ENCODE assay signal across 9 mouse cellular contexts in genomic region chr4:43506536-43507185, GRCm38 (mm10). TPM values are rescaled to one million over a fixed set of nuclear protein-coding genes. Genes with fewer than 3 reads are reported as not detected.
DNase-seq lines count a peak whose midpoint lies in the region; ATAC-seq lines count a peak whose summit lies in the region.
"Had no signal": no experiment of that assay in that cellular context is flagged by ENCODE, and none has a peak within 500 bp of the region (broad histone marks: within the 10 kb centered on the region; RNA-seq: fewer than 3 reads in every experiment).

Gene Car9 (plus strand): TSS chr4:43506966.

- peaks cover 26% of the 10 kb centered on the region for H3K4me1 ChIP-seq in heart, embryonic 10.5 days
- peaks cover 38% of the 10 kb centered on the region for H3K4me1 ChIP-seq in intestine, embryonic 16.5 days (ENCODE audit: control insufficient read depth, insufficient read depth, low read length)

- no peaks in the 10 kb centered on the region for H3K36me3 ChIP-seq in heart, embryonic 10.5 days
- no peaks in the 10 kb centered on the region for H3K36me3 ChIP-seq in intestine, embryonic 16.5 days (ENCODE audit: control insufficient read depth, insufficient read depth, low read length)

- H3K9me3 ChIP-seq in heart, embryonic 10.5 days = no peaks in the 10 kb centered on the region
- H3K9me3 ChIP-seq in intestine, embryonic 16.5 days (ENCODE audit: control insufficient read depth, low read length) = no peaks in the 10 kb centered on the region

- H3K27ac ChIP-seq in heart, embryonic 10.5 days = peak within 1 kb of the TSS; percentile 81; the same call in 1 of the 2 replicates
- peak within 1 kb of the TSS; percentile 86 for H3K27ac ChIP-seq in intestine, embryonic 16.5 days (ENCODE audit: low read length)

- DNase-seq in heart, embryonic 10.5 days (ENCODE audit: low spot score) = no peak
- DNase-seq in heart, adult 9 months (ENCODE audit: low spot score in 2 of 2) = no peak
- DNase-seq in 3134 (ENCODE audit: extremely low read depth, insufficient read length, low spot score) = peak; percentile 70
- DNase-seq in cerebellum, postnatal 14 days = peak; percentile 89 to 94
- DNase-seq in right cerebral cortex, postnatal 25 days = no peak
- DNase-seq in adrenal gland, postnatal 4 days (ENCODE audit: low spot score in 2 of 2) = no peak
- DNase-seq in thymus, postnatal 4 days = no peak

- H3K9ac ChIP-seq in intestine, embryonic 16.5 days (ENCODE audit: low read depth, low read length) = peak within 1 kb of the TSS; percentile 78

- peak; percentile 23 for ATAC-seq in intestine, embryonic 16.5 days

- peak within 1 kb of the TSS; percentile 77 for H3K4me2 ChIP-seq in intestine, embryonic 16.5 days (ENCODE audit: low read depth, low read length)

- H3K4me3 ChIP-seq in heart, embryonic 10.5 days = peak within 1 kb of the TSS; percentile 60
- peak within 1 kb of the TSS; percentile 64 for H3K4me3 ChIP-seq in intestine, embryonic 16.5 days (ENCODE audit: low read length)

- whole genome bisulfite sequencing in heart, embryonic 10.5 days = 55% methylated on average over 9 of the region's 9 CpGs
- 54% methylated on average over 9 of the region's 9 CpGs for WGBS in intestine, embryonic 16.5 days

- H3K27me3 ChIP-seq in heart, embryonic 10.5 days (ENCODE audit: insufficient read depth, poor library complexity, severe bottlenecking) = peaks cover 18% of the 10 kb centered on the region
- H3K27me3 ChIP-seq in intestine, embryonic 16.5 days (replicated peaks; ENCODE audit: control insufficient read depth, insufficient read depth, low read length) = no peaks in the 10 kb centered on the region

RNA-seq across cellular contexts. Expression of gene Car9, which starts in this region (rescaled TPM):
- polyA plus RNA-seq in heart, embryonic 10.5 days (2016; fragmentation: Nextera tagmentation; extraction: Ambion mirVana) = 1.4 and 1.7 TPM in 2 replicates
- polyA plus RNA-seq in intestine, embryonic 16.5 days (2015; fragmentation: Nextera tagmentation; extraction: Ambion mirVana) = 25.0 and 25.2 TPM in 2 replicates
- total RNA-seq in adrenal gland, postnatal 4 days (2021) = 1 to 10 TPM; 1.4 to 1.5 TPM
- total RNA-seq: CH12.LX had no signal

Comparison
In these comparisons a context has a peak if more than half of its experiments do, and no peak if none do; other contexts are left out.
1. DNase-seq: peak in 3134 (single experiment) and cerebellum, postnatal 14 days (2 of 2); none in heart, embryonic 10.5 days (single experiment), heart, adult 9 months (0 of 2), right cerebral cortex, postnatal 25 days (single experiment), adrenal gland, postnatal 4 days (0 of 2) and thymus, postnatal 4 days (single experiment).